Mouse (Mus musculus) layer of hippocampus, adult 2 months (tissue): ENCODE results near the gene Ppdpf. TPM values are rescaled to one million over a fixed set of nuclear protein-coding genes. Genes with fewer than 3 reads are reported as not detected.

Source experiments
- DNase-seq, 2 experiments: peaks; one replicate each; pipeline ENCODE4 v3.0.0; 2022; ENCODE audit warnings: low spot score in 2 of 2
- H3K27ac ChIP-seq: fragments of 200-600 bp; 2 replicates; pipeline ENCODE4 v1.8.1; 2022
- H3K4me3 ChIP-seq: fragments of 200-600 bp; 2 replicates; pipeline ENCODE4 v1.8.1; 2022; ENCODE audit warnings: mild to moderate bottlenecking
- CTCF ChIP-seq: fragments of 200-600 bp; conservative IDR thresholded peaks from 2 replicates; pipeline ENCODE4 v1.8.1; 2022; ENCODE audit warnings: antibody characterized with exemption, mild to moderate bottlenecking, moderate library complexity
- total RNA-seq, 2 experiments: library from RNA; stranded (reverse); gene quantifications; 2 replicates each; pipeline ENCODE4 v1.2.3; 2021

The Ppdpf gene
- total RNA-seq, 2 experiments from 2014 or later, result 85.4 to 90.2 TPM

GRCm38 (mm10) chr2:181153131-181153530, 33.9 kb upstream of the Ppdpf start:
- no peak for DNase-seq
- Histone ChIP-seq H3K27ac (peak overlapping the region; percentile 55; the same call in 1 of the 2 replicates), H3K4me3 (peak overlapping the region; percentile 79; the same call in 1 of the 2 replicates)
- TF ChIP-seq CTCF, result no peak

- peak; percentile 78 for TF ChIP-seq CTCF
- H3K4me3 ChIP-seq, result peak overlapping the region; percentile 79
- peak overlapping the region; percentile 99; the same call in 1 of the 2 replicates for H3K27ac ChIP-seq
- peak; percentile 17 to 57 for DNase-seq
Measured at GRCm38 (mm10) chr2:181153837-181154236, 33.2 kb upstream of the Ppdpf start.

- no peak for DNase-seq
- peak overlapping the region; percentile 79 for H3K4me3 ChIP-seq
- H3K27ac ChIP-seq, result peak overlapping the region; percentile 99
- no peak for TF ChIP-seq CTCF
Measured at GRCm38 (mm10) chr2:181154361-181154760, 32.7 kb upstream of the Ppdpf start.

GRCm38 (mm10) chr2:181154831-181155415, 32.1 kb upstream of the Ppdpf start:
- no peak for TF ChIP-seq CTCF
- peak in 1 of 2 experiments; percentile 11 for DNase-seq
- Histone ChIP-seq H3K4me3 (peak overlapping the region; percentile 79), H3K27ac (peak overlapping the region; percentile 99)

- DNase-seq, result peak; percentile 15 to 44
- H3K27ac ChIP-seq, result peak overlapping the region; percentile 99
- peak overlapping the region; percentile 79 for H3K4me3 ChIP-seq
- no peak for TF ChIP-seq CTCF
Measured at GRCm38 (mm10) chr2:181155801-181156200, 31.2 kb upstream of the Ppdpf start.

GRCm38 (mm10) chr2:181156248-181157121, 30.6 kb upstream of the Ppdpf start, which contains the start of gene Eef1a2:
Gene Eef1a2, minus strand, starts transcription at chr2:181157014.
- peak within 1 kb of the TSS; percentile 79 for H3K4me3 ChIP-seq
- peak within 1 kb of the TSS; percentile 99 for H3K27ac ChIP-seq
- peak; percentile 73 to 83 for DNase-seq
- peak; percentile 62 for TF ChIP-seq CTCF

GRCm38 (mm10) chr2:181157180-181157579, 29.9 kb upstream of the Ppdpf start:
- peak overlapping the region; percentile 99 for H3K27ac ChIP-seq

GRCm38 (mm10) chr2:181157716-181158302, 29.2 kb upstream of the Ppdpf start:
- no peak for TF ChIP-seq CTCF
- no peak for DNase-seq
- H3K27ac ChIP-seq, result peak overlapping the region; percentile 99
- no peak overlapping the region for H3K4me3 ChIP-seq

More at GRCm38 (mm10) chr2:181157180-181157579, 29.9 kb upstream of the Ppdpf start:
- no peak for DNase-seq
- H3K4me3 ChIP-seq, result peak overlapping the region; percentile 79
- TF ChIP-seq CTCF, result no peak

GRCm38 (mm10) chr2:181158471-181158870, 28.6 kb upstream of the Ppdpf start:
- Histone ChIP-seq H3K4me3 (no peak overlapping the region), H3K27ac (peak overlapping the region; percentile 99)
- no peak for DNase-seq
- TF ChIP-seq CTCF, result no peak

GRCm38 (mm10) chr2:181159091-181159514, 27.9 kb upstream of the Ppdpf start:
- DNase-seq, result peak; percentile 63 to 79
- Histone ChIP-seq H3K27ac (peak overlapping the region; percentile 99), H3K4me3 (peak overlapping the region; percentile 33; the same call in 1 of the 2 replicates)
- no peak for TF ChIP-seq CTCF

- TF ChIP-seq CTCF, result no peak
- peak; percentile 64 to 89 for DNase-seq
- Histone ChIP-seq H3K27ac (peak overlapping the region; percentile 99), H3K4me3 (peak overlapping the region; percentile 33)
Measured at GRCm38 (mm10) chr2:181159771-181160170, 27.3 kb upstream of the Ppdpf start.

- no peak; the same call in 1 of the 2 replicates for TF ChIP-seq CTCF
- H3K27ac ChIP-seq, result no peak overlapping the region
- DNase-seq, result peak in 1 of 2 experiments; percentile 11
- H3K4me3 ChIP-seq, result no peak overlapping the region
Measured at GRCm38 (mm10) chr2:181160821-181161220, 26.2 kb upstream of the Ppdpf start.

- no peak for TF ChIP-seq CTCF
- Histone ChIP-seq H3K4me3 (no peak overlapping the region), H3K27ac (no peak overlapping the region)
- DNase-seq, result no peak
Measured at GRCm38 (mm10) chr2:181166469-181166868, 20.6 kb upstream of the Ppdpf start.
